Mouse (Mus musculus): ENCODE measurements around the gene Gm4177.
"Not testable (repeated sequence)": the region's sequence is repeated elsewhere in the genome, so short reads cannot be mapped to it uniquely, and the experiment has no call there.

The Gm4177 gene

GRCm38 (mm10) chr7:21796628-21797027 is at the start of gene Gm4177:
Gene Gm4177, minus strand, starts transcription at chr7:21796728.
- DNase-seq (ENCODE audit: extremely low read depth, insufficient read length, low spot score): not testable (repeated sequence)

GRCm38 (mm10) chr7:21844167-21844566 is 47.6 kb upstream of the Gm4177 start, which contains the start of gene Gm5725:
Gene Gm5725, minus strand, starts transcription at chr7:21844267.
- DNase-seq (ENCODE audit: extremely low read depth, insufficient read length, low spot score): not testable (repeated sequence)

GRCm38 (mm10) chr7:21832051-21832450 is 35.5 kb upstream of the Gm4177 start, which contains the start of gene Vmn1r135:
Gene Vmn1r135, plus strand, starts transcription at chr7:21832351.
- DNase-seq (ENCODE audit: extremely low read depth, insufficient read length, low spot score): not testable (repeated sequence)

GRCm38 (mm10) chr7:21761375-21761774 is 35.2 kb downstream of the Gm4177 start, which contains the start of gene Gm4175:
Gene Gm4175, minus strand, starts transcription at chr7:21761475.
- not testable (repeated sequence) for DNase-seq (ENCODE audit: extremely low read depth, insufficient read length, low spot score)

Data from 3134 (cell line).